Mouse (Mus musculus) kidney, postnatal 4 days (tissue): ENCODE measurements around the gene Lrrc31.

Experiments
- DNase-seq, 2 experiments: peaks; one replicate each; pipeline ENCODE4 v3.0.0; 2021; ENCODE audit warnings: mixed read lengths in 2 of 2

Gene Lrrc31

GRCm38 (mm10) chr3:30687216-30687615 lies 12.4 kb downstream of the Lrrc31 start:
- DNase-seq, result no peak

DNA sequence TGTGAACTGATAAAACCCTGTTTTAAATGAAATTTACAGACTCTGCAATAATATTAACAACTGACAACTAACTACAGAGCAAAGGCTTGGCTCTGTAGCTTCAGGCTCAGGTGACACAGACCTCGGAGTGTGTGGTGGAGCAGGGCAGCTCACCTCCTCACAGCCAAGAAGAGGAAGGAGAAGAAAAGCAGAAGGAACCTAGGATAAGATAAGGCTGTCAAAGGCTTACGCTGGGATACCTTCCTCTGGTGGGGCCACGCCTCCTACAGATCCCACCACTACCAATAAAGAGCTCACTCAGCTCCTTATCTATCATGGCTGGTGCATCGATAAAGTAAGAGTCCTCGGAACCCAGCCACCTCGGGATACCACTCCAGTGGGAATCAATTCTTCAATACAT lies 16.5 kb downstream of the Lrrc31 start:
- no peak for DNase-seq

- no peak for DNase-seq
Observed at GRCm38 (mm10) chr3:30658486-30658885, 41.2 kb downstream of the Lrrc31 start.

DNA sequence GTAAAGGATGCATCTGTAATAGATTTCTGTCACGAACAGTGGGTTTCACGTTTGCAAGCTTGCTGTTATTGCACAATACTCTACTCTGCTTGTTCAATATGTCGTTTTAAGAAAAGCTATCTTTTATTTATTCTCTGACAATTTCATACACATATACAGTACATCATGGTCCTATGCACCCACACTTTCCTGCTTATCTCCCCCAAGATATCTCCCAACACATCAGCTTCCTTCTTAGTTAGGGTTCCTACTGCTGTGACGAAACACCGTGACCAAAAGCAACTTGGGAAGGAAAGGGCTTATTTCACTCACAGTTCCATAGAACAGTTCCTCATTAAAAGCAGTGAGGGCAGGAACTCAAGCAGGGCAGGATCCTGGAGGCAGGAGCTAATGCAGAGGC lies 43.7 kb downstream of the Lrrc31 start:
- no peak for DNase-seq

DNA sequence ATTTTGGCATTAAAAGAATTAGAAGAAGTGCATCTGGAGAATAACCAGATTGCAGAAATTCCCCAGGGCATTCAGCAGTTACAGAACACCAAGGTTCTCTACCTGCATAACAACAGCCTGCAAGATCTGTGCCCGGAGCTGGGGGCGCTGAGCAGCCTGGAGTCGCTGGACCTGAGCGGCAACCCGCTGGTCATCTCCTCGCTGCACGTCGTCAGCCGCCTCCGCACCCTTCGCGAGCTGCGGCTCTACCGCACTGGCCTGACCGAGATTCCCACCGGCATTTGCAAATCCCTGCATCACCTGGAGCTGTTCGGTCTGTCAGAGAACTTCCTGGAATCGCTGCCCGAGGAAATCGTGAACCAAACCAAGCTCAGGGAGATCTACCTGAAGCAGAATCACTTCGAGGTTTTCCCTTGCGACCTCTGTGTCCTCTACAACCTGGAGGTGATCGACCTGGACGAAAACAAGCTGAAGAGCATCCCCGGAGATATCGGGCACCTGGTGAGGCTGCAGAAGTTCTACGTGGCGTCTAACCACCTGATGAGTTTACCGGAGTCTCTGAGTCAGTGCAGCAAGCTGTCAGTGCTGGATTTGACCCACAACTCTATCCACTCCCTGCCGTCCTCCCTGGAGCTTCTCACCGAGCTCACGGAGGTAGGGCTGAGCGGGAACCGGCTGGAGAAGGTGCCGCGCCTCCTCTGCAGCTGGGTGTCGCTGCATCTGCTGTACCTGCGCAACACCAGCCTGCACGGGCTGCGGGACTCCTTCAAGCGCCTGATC lies 49.4 kb downstream of the Lrrc31 start:
- DNase-seq, result peak; percentile 48 to 71

DNA sequence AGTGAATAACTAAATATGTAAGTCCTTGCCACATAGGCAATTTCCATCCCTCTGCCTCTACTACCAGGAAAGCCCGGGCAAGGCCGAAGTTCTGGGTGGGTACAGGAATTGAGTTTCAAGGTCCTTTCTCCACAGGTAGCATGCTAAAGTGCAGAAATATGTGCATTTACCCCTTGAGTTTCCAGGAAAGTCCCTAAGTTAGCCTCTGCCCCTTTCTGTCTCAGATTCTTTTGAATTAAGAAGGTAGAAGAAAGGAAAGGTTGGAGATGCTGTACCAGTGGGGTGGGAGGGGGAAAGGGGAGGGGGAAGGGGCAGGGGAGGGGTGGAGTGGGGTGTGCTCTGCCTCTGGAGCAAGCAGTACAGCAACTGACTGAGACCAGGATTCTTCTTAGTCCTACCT lies 51.2 kb downstream of the Lrrc31 start:
- no peak for DNase-seq

DNA sequence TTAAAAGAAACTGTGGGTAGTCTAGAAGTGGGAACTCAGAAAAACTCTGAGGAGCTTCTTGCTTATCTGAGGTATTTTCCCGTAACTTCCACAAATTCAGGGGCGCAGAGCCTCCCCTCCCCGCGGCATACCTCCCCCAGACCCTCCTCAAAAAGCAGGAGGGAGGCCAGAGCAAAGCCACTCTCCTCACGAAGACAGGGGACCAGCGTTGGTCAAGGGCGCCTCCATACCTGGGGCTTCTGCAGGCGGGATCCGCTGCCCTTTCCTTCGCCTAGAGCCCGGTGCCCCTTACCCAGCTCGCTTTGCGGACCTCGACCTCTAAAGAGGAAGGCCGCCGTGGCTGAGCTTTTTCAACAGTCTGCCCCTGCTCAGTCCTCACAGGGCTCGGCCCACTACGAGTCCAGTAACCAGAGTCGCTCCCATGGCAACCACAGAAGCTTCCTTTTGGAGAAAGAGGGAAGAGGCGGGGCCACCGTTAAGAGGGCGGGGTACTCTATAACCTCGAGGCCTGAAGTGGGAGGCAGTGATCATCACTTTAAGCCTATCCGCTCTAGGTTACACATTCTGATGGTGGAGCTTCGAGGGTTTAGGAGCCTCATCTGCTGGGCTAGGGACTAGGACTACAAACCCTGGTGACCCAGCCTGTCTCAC lies 52.1 kb downstream of the Lrrc31 start, which contains the start of gene Lrrc34:
Lrrc34 (minus strand) TSS at position 430 of the 651 bp plus-strand sequence.
- peak; percentile 78 to 85 for DNase-seq

DNA sequence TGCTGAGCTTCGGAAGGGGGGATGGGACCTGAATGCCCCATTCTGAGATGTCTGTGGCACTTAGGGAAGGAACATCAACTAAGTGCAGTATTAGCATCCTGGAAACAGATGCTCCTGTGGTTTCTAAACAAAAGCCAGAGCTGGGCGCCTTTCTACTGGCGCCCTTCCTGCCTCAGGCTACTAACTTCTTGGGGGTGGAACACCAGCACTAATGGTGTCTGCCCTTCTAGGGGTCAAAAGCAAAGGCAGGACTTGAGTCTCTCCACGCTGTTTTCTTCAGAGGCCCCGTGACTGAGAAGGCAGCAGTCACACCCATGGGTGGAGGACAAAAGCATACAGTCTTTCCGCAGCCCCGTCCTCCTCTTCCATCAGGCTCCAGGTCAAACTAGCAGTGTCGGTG lies 52.9 kb downstream of the Lrrc31 start:
- DNase-seq, result no peak

- no peak for DNase-seq
Observed at GRCm38 (mm10) chr3:30644207-30644606, 55.4 kb downstream of the Lrrc31 start, which contains the start of gene Lrriq4. TSS of gene Lrriq4 (plus strand) at chr3:30644507.

DNA sequence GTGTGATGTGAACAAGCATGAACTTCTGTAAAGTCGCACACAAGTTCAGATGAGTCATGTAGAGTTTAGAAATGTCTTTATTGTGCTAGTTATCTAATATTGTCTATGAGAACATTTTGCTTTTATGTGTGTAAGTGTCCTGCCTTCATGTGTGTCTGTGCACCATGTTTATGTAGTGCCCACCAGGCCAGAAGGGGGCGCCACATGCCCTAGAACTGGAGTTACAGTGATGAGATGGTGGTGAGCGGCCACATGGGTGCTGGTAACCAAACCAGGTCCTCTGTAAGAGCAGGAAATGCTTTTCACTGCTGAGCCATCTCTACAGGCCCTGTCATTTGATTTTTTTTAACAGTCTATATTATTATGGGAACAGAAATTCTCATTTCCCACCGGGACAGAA lies 64.0 kb downstream of the Lrrc31 start:
- peak in 1 of 2 experiments; percentile 19 for DNase-seq

GRCm38 (mm10) chr3:30633681-30634080 lies 66.0 kb downstream of the Lrrc31 start:
- DNase-seq, result no peak
